Mouse (Mus musculus) adipose tissue, adult 10 weeks (tissue): ENCODE results near the gene Ssbp1. TPM values are rescaled to one million over a fixed set of nuclear protein-coding genes. Genes with fewer than 3 reads are reported as not detected.

Experiments
- polyA plus RNA-seq: library from polyadenylated mRNA; stranded (reverse); fragments of 350-450 nt; fragmentation: Illumina TruSeq; extraction: RNeasy Lipid Tissue Mini Kit (QIAGEN cat#74804); gene quantifications from one replicate; pipeline ENCODE4 v1.2.3, GENCODE M21; 2014; ENCODE audit warnings: low read depth, low replicate concordance

Gene Ssbp1
- 61.6 TPM for polyA plus RNA-seq

DNA sequence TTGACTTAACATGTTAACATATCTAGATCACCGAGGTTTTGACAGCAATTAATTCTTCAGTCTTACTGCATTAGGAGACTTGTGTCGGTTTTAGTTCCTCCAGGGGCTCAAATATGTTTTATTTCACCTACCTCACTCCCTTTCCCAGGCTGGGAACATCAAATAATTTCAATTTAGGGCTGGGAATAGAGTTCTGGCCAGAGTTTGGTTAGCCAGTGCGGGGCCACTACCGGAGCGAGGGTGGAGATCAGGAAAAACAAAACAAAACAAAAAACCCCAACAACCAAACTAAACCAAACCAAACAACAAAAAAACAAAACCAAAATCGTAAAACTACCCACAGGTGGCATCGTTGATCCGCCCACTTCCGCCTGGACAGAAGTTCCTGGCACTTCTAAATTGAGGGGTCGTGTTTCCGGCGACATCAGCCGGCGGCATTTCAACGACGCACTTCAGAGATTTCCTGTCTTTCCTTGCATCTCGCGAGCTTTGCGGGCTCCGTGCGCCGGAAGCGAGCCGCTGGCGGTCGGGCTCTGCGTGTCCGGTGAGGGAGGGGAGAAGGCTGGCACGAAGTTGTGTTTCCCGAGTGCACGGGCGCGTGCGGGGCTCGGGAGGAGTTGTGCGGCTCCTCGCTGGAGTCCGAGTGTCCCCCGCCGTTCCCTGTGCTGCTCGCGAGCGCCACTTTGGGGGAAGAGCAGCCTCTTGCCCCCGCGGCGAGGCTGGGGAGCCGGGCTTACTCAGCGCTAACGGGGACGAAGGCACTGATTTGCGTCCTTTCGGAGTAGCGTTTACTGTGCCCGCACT is at the start of gene Ssbp1:
Ssbp1 (plus strand) TSS at position 437 of the 804 bp plus-strand sequence.

DNA sequence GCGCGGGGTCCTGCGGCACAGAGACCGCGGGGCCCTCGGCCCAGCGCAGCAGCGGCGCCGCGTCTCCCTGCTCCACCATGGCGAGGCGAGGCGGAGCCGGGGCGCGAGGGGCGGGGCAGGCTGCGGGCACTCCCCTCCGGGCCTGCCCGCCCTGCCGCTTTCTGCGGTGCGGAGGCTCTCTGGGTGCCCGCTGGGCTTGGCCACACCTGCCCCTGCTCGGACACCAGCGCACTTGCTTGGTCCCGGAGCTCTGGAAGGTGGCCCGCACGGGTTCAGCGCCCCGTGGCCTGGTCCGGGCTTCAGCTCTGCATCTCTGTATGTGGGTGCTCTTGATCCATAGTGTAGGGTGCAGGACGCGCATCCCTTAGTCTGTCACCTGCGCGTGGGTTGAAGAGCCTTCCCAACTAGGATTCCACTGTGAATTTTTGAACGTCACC is 35.1 kb upstream of the Ssbp1 start, which contains the start of gene E330009J07Rik:
E330009J07Rik (minus strand) TSS at position 89 of the 437 bp plus-strand sequence.

DNA sequence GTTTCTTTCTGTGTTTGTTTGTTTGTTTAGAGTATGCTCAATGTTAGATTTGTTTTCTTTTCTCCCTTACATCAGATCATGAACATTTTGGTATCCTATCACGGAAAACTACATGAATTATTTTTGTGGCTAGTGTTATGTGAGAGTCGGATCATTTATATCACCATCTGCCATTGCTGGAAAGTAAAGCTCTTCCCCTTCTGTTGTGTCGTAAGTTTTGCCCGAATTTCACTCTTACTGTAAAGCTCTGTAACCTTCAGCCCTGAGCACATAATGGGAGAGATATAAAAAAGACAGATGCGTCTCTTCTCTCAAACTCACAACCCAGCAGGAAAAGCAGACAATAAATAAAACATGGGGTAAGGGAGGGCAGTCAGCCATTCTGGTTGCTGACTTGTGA is 32.2 kb upstream of the Ssbp1 start, which contains the start of gene Wee2:
Wee2 (plus strand) TSS at position 153 of the 400 bp plus-strand sequence.

DNA sequence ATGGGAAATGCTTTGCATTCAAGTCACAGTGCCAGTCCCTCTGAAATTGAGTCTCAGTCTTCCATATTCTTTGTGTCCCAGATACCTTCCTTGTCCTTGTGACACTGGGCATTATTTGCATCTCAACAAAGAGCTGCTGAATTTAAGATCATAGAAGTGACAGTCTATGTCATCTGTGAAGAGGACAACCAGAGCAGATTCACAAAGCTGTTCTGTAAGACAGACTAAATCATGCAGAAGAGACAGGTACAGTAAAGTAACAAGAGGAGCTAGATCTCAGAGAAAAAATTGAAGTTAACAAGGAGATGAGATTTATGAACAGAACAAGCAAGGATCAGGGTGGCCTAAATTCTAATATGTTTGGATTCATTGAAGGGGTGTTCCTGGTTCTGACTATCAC is 19.8 kb downstream of the Ssbp1 start, which contains the start of gene Tas2r137:
Tas2r137 (plus strand) TSS at position 301 of the 400 bp plus-strand sequence.

DNA sequence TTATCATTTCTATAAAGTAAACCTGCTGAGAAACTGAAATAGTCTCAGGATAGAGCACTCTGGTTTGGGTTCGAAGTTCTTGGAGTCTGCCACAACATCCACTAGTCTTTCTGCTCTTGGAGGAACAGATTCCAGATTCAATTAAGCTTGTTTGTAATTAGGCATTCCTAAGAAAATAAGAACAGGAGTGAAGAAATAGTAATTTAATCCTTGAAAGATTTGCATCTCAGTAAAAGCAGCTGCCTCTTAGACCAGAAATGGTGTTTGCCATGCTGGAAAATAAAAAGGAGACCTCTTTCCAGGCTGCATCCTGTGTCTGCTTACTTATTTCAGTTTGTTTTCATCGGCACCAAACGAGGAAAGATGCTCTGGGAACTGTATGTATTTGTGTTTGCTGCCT is 22.1 kb downstream of the Ssbp1 start, which contains the start of gene Tas2r108:
Tas2r108 (plus strand) TSS at position 301 of the 400 bp plus-strand sequence.

DNA sequence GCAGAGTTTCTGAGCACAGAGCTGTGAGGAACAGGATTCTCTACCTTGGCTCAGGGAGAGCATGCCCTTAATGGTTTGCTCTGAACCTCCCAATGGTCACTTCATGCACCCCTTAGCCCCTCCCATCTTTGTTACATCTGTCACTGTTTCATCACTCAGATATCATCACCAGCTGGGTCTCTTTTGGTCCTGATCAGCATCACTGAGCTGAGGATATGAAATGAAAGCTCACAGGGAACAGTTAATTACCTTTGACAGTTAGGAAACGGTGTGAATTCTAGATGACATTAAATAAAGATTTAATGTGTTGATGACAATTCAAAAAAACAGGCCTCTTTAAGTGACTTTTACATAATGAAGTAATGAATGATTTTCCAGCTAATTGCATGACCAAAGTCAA is 48.3 kb downstream of the Ssbp1 start, which contains the start of gene Prss37:
Prss37 (minus strand) TSS at position 101 of the 400 bp plus-strand sequence.

Other genes with a start within 250 kb of the Ssbp1 start
- 11.9 TPM for gene Agk, start 146.2 kb upstream of the Ssbp1 start, polyA plus RNA-seq
- 11.1 TPM for gene E330009J07Rik, start 35.2 kb upstream of the Ssbp1 start, polyA plus RNA-seq
- gene Wee2, start 32.3 kb upstream of the Ssbp1 start, polyA plus RNA-seq: 2.7 TPM
- gene Tas2r137, start 19.9 kb downstream of the Ssbp1 start, polyA plus RNA-seq: not detected
- not detected for gene Tas2r108, start 22.2 kb downstream of the Ssbp1 start, polyA plus RNA-seq
- gene Prss37, start 48.2 kb downstream of the Ssbp1 start, polyA plus RNA-seq: 3.7 TPM
- gene Olfr461, start 83.7 kb downstream of the Ssbp1 start, polyA plus RNA-seq: not detected
- gene Olfr460, start 98.1 kb downstream of the Ssbp1 start, polyA plus RNA-seq: not detected
- 1.6 TPM for gene Clec5a, start 114.5 kb downstream of the Ssbp1 start, polyA plus RNA-seq
- not detected for gene Tas2r138, start 142.0 kb downstream of the Ssbp1 start, polyA plus RNA-seq
- 2.4 TPM for gene Mgam, start 157.5 kb downstream of the Ssbp1 start, polyA plus RNA-seq